Mouse (Mus musculus) midbrain, postnatal 0 days (tissue): ENCODE measurements at regions not wholly inside any gene's neighbourhood (a gene's known extent, or its start where the extent isn't known, plus 50 kb on each side); places are given as distances from the start of the nearest gene placed in this dataset.

ENCODE experiments used
- ATAC-seq: fragments of 200-750 bp; cut with Nextera tagmentation; 2 replicates; pipeline ENCODE4 v1.8.0; 2017; ENCODE audit warnings: moderate number of reproducible peaks, mild to moderate bottlenecking, moderate TSS enrichment, moderate library complexity; ENCODE audit not compliant: low FRiP score
- DNase-seq: peaks from one replicate; pipeline ENCODE4 v3.0.0-alpha.2; 2015; ENCODE audit warnings: low spot score
- H3K27ac ChIP-seq: fragments of 300-500 bp; sonication (generic); 2 replicates; pipeline ENCODE4 v1.5.1; 2014; ENCODE audit warnings: low read depth, mild to moderate bottlenecking, low read length, mixed read lengths
- H3K27me3 ChIP-seq: fragments of 300-500 bp; sonication (generic); 2 replicates; pipeline ENCODE4 v1.6.1; 2014; ENCODE audit warnings: low read length, control low read depth, mixed read lengths; ENCODE audit not compliant: insufficient read depth
- H3K36me3 ChIP-seq: fragments of 300-500 bp; sonication (generic); 2 replicates; pipeline ENCODE4 v1.6.1; 2014; ENCODE audit warnings: low read length, control low read depth, mixed read lengths; ENCODE audit not compliant: insufficient read depth
- H3K4me1 ChIP-seq: fragments of 300-500 bp; sonication (generic); 2 replicates; pipeline ENCODE4 v1.6.1; 2014; ENCODE audit warnings: mild to moderate bottlenecking, control low read depth, antibody characterized with exemption, low read length, mixed read lengths; ENCODE audit not compliant: insufficient read depth
- H3K4me2 ChIP-seq: fragments of 300-500 bp; sonication (generic); 2 replicates; pipeline ENCODE4 v1.6.1; 2014; ENCODE audit warnings: low read depth, mild to moderate bottlenecking, low read length, mixed read lengths; ENCODE audit not compliant: poor library complexity, severe bottlenecking
- H3K4me3 ChIP-seq: fragments of 300-500 bp; sonication (generic); 2 replicates; pipeline ENCODE4 v1.5.1; 2014; ENCODE audit warnings: low read depth, mild to moderate bottlenecking, low read length, moderate library complexity
- H3K9ac ChIP-seq: fragments of 300-500 bp; sonication (generic); replicated peaks from 2 replicates; pipeline ENCODE4 v1.6.1; 2014; ENCODE audit warnings: mild to moderate bottlenecking, low read length, moderate library complexity, mixed read lengths; ENCODE audit not compliant: poor library complexity, severe bottlenecking
- H3K9me3 ChIP-seq: fragments of 300-500 bp; sonication (generic); 2 replicates; pipeline ENCODE4 v1.6.1; 2016; ENCODE audit warnings: low read length, control low read depth
- CTCF ChIP-seq: IDR thresholded peaks from 2 replicates; pipeline ENCODE4 v1.5.1; 2016; ENCODE audit warnings: antibody characterized with exemption, mild to moderate bottlenecking
- WGBS: fragments of 180-500 bp; shearing (Covaris S2); extraction: QIAGEN DNeasy Blood & Tissue Kit; methylation state at CpG from one replicate; pipeline ENCODE4 v1.1.7; 2014; 5-methylcytosine and 5-hydroxymethylcytosine counted together

DNA sequence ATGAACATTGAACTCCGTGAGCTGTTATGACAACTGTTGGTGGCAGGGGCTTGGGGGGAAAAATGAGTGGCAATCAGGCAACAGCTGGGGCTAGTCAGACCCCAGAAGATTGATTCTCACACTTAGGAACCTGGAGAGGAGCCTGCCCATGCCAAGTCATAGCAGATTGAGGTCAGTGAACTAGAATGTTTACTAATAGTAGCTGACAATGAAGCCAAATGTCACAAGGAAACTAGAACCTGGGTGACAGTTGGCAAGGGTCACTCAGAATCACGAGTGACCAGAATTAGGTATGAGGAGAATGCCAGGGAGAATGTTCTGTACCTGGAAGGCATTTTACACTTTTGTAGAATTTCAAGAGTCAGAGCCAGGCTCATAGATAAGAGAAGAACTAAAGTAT lies 365.9 kb upstream of the Auts2 start:
- 81% methylated on average over 2 of the region's 2 CpGs for WGBS
- Histone ChIP-seq H3K4me2 (no peak overlapping the region), H3K4me1 (no peaks in the 10 kb centered on the region), H3K9ac (no peak overlapping the region), H3K9me3 (no peaks in the 10 kb centered on the region), H3K36me3 (no peaks in the 10 kb centered on the region), H3K27me3 (no peaks in the 10 kb centered on the region), H3K27ac (no peak overlapping the region), H3K4me3 (no peak overlapping the region)
- DNase-seq: peak; percentile 57
- no peak for ATAC-seq
- no peak for TF ChIP-seq CTCF

DNA sequence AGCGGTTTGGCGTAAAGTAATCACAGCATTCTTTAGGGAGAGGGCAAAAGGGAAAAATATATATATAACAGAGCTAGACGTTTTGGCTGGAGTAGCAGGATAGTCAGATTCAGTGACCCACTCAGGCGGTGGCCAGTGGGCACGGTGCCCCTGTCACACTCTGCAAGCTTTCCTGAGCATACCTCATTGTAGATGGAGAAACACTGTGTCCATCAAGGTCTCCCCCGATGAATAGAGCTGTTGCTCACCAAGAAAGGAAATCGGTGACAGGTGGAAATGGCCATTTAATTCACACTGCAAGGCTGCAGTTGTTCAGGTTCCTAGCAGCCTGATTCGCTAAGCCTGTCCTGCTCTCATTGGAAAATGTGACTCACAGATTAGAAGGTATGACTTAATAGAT lies 365.1 kb upstream of the Auts2 start:
- Histone ChIP-seq H3K27ac (no peak overlapping the region), H3K27me3 (no peaks in the 10 kb centered on the region), H3K4me1 (no peaks in the 10 kb centered on the region), H3K9me3 (no peaks in the 10 kb centered on the region), H3K4me2 (no peak overlapping the region), H3K9ac (no peak overlapping the region), H3K4me3 (no peak overlapping the region), H3K36me3 (no peaks in the 10 kb centered on the region)
- TF ChIP-seq CTCF: no peak
- DNase-seq (peak; percentile 15), ATAC-seq (no peak)
- WGBS: 84% methylated on average over 8 of the region's 8 CpGs

DNA sequence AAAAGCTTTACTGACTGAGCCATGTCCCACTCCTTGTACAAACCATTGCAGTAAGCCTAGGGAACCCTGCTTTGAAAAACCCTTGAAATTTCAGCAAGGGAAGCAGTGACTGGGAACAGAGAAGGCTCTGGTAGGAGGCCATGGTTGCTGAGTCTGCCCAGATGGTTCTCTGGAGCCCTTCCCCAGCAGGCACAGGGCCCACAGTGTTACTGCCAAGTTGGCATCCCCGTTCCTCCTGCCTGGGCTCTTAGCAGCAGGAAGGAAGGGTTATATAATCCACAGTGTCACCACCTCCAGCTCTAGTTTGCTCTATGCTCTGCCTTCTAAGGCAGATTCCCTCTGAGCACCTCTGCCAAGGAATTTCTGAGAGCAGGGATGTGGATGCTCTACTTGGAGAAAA lies 349.4 kb upstream of the Auts2 start:
- Histone ChIP-seq H3K9ac (no peak overlapping the region), H3K27ac (no peak overlapping the region), H3K36me3 (no peaks in the 10 kb centered on the region), H3K4me1 (no peaks in the 10 kb centered on the region), H3K27me3 (no peaks in the 10 kb centered on the region), H3K4me3 (no peak overlapping the region), H3K9me3 (no peaks in the 10 kb centered on the region), H3K4me2 (no peak overlapping the region)
- ATAC-seq (no peak), DNase-seq (peak; percentile 69)
- WGBS: 77% methylated on average over 1 of the region's 1 CpGs
- TF ChIP-seq CTCF: no peak

DNA sequence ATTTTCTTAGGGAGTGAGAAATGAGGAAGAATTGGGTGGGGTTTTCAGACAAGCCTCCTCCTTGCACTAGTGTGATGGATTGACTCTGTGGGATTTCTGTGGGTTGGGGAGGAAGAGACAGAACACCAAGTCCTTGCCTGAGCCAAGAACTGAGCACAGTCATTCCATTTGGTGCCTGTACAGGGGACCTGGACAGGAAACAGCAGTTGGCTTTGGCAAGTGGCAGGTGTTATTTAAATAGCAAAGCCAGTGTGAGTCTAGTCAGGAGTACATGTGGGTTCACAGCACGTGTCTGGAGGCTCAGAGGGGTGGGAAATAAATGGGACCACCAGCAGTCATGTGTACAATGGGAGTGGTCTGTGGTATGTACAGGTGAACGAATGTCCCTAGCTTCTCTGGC lies 341.0 kb upstream of the Auts2 start:
- 70% methylated on average over 2 of the region's 2 CpGs for WGBS
- DNase-seq: no peak
- no peaks in the 10 kb centered on the region for H3K27me3 ChIP-seq

DNA sequence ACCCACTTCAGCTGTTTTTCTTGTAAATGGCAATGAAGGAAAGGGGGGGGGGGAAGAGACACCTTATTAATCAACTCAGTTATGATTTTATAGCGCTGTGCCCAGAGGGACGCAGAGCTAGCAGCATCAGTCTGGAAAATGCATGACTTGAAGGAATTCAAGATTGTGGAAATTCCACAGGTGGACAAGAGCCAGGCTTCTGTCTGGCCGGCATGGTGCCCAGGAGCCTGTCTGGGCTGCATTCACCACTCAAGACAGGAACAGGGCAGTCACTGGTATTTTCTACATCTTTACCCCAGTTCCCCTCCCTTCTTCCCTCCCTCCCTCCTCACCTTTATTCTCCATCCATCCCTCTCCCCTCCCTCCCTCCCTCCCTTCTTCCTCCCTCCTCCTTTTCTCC lies 339.1 kb upstream of the Auts2 start:
- TF ChIP-seq CTCF: no peak
- Histone ChIP-seq H3K27ac (no peak overlapping the region), H3K4me2 (no peak overlapping the region), H3K9ac (no peak overlapping the region), H3K27me3 (no peaks in the 10 kb centered on the region), H3K4me1 (no peaks in the 10 kb centered on the region), H3K4me3 (no peak overlapping the region), H3K36me3 (no peaks in the 10 kb centered on the region), H3K9me3 (no peaks in the 10 kb centered on the region)
- 82% methylated on average over 3 of the region's 3 CpGs for WGBS
- DNase-seq (no peak), ATAC-seq (no peak)

More for the DNA sequence above, 341.0 kb upstream of the Auts2 start:
- no peak for TF ChIP-seq CTCF
- H3K36me3 ChIP-seq: no peaks in the 10 kb centered on the region
- H3K4me1 ChIP-seq: no peaks in the 10 kb centered on the region
- H3K9me3 ChIP-seq: no peaks in the 10 kb centered on the region
- no peak overlapping the region for H3K27ac ChIP-seq
- no peak overlapping the region for H3K4me2 ChIP-seq
- no peak for ATAC-seq
- H3K4me3 ChIP-seq: no peak overlapping the region
- H3K9ac ChIP-seq: no peak overlapping the region

DNA sequence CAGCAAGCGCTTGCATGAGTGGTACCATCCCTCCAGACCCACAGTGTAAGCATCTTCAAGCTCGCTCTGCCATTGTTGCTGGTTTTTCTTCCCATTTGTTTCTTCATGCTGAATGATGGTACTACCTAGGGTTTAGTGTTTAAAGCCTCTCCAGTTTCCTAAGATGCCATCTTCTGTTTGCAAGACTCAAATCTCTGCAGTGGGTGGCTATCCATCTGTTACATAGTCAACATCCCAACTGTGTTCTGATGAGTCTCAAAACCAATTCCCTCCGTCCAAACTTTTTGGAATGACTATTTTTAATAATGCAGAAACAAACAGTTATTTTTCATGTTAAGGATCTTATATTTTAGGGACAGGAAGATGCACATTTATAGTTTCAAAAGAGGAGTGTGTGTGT lies 338.0 kb upstream of the Auts2 start:
- Histone ChIP-seq H3K4me2 (no peak overlapping the region), H3K9ac (no peak overlapping the region), H3K27me3 (no peaks in the 10 kb centered on the region), H3K4me3 (no peak overlapping the region), H3K9me3 (no peaks in the 10 kb centered on the region), H3K27ac (no peak overlapping the region), H3K4me1 (no peaks in the 10 kb centered on the region), H3K36me3 (no peaks in the 10 kb centered on the region)
- ATAC-seq (no peak), DNase-seq (no peak)
- 93% methylated on average over 3 of the region's 3 CpGs for WGBS
- no peak for TF ChIP-seq CTCF
